Mouse (Mus musculus) embryonic fibroblast, embryonic 13.5 days (primary cell): ENCODE results near the gene Vmn2r18.

ENCODE experiments used
- CTCF ChIP-seq: IDR thresholded peaks from 2 replicates; pipeline ENCODE4 v1.5.1; 2011; ENCODE audit warnings: mild to moderate bottlenecking, control low read depth, low read length, moderate library complexity, borderline replicate concordance; ENCODE audit not compliant: insufficient read depth
- POLR2A ChIP-seq: IDR thresholded peaks from 2 replicates; pipeline ENCODE4 v1.6.1; 2011; ENCODE audit warnings: low read depth, mild to moderate bottlenecking, control low read depth, low read length, moderate library complexity

- TF ChIP-seq CTCF (peak; percentile 75; the same call in 1 of the 2 replicates), POLR2A (no peak)
These were observed 39.0 kb upstream of the Vmn2r18 start for GRCm38 (mm10) chr5:151644845-151645244.
